Mouse (Mus musculus) MEL (cell line): Measurements from ENCODE around the gene Cacna1h.

ENCODE experiments used
- BHLHE40 ChIP-seq: IDR thresholded peaks from 2 replicates; pipeline ENCODE4 v1.6.1; 2012; ENCODE audit warnings: low read depth, mild to moderate bottlenecking, inconsistent platforms, low read length, improper control_type of control experiment, borderline replicate concordance
- CTCF ChIP-seq, 3 experiments: IDR thresholded peaks in 2 of 3; conservative IDR thresholded peaks in 1 of 3; 2 replicates each; pipeline ENCODE4 v1.5.1; 2011 to 2012; ENCODE audit warnings: low read length in 3 of 3, low read depth in 2 of 3, mild to moderate bottlenecking in 2 of 3, improper control_type of control experiment in 1 of 3, inconsistent platforms in 1 of 3, mixed read lengths in 1 of 3, moderate library complexity in 1 of 3; ENCODE audit not compliant: control insufficient read depth in 1 of 3, insufficient read depth in 1 of 3, poor library complexity in 1 of 3, severe bottlenecking in 1 of 3
- ELF1 ChIP-seq: IDR thresholded peaks from 2 replicates; pipeline ENCODE4 v1.6.1; 2014; ENCODE audit warnings: low read depth, mild to moderate bottlenecking, inconsistent platforms, low read length, improper control_type of control experiment, moderate library complexity
- EP300 ChIP-seq, 2 experiments: IDR thresholded peaks; 2 replicates each; pipeline ENCODE4 v1.6.1; 2011; ENCODE audit warnings: improper control_type of control experiment in 2 of 2, low read length in 2 of 2, low read depth in 1 of 2, mild to moderate bottlenecking in 1 of 2
- GATA1 ChIP-seq: IDR thresholded peaks from 2 replicates; pipeline ENCODE4 v1.6.1; 2011; ENCODE audit warnings: low read depth, low read length, improper control_type of control experiment
- HCFC1 ChIP-seq: IDR thresholded peaks from 2 replicates; pipeline ENCODE4 v1.6.1; 2012; ENCODE audit warnings: low read depth, mild to moderate bottlenecking, inconsistent platforms, low read length, improper control_type of control experiment, moderate library complexity
- MEF2A ChIP-seq: IDR thresholded peaks from 2 replicates; pipeline ENCODE4 v1.6.1; 2014; ENCODE audit warnings: low read depth, mild to moderate bottlenecking, inconsistent platforms, low read length, improper control_type of control experiment; ENCODE audit not compliant: poor library complexity, insufficient replicate concordance, severe bottlenecking; ENCODE audit errors: extremely low read depth
- NELFE ChIP-seq: IDR thresholded peaks from 2 replicates; pipeline ENCODE4 v1.6.1; 2011; ENCODE audit warnings: low read depth, low read length, improper control_type of control experiment
- POLR2A ChIP-seq, 2 experiments: IDR thresholded peaks; 2 replicates each; pipeline ENCODE4 v1.6.1; 2011 to 2012; ENCODE audit warnings: low read length in 2 of 2, mild to moderate bottlenecking in 2 of 2, control low read depth in 1 of 2, improper control_type of control experiment in 1 of 2, low read depth in 1 of 2, moderate library complexity in 1 of 2; ENCODE audit not compliant: control insufficient read depth in 1 of 2, insufficient read depth in 1 of 2, poor library complexity in 1 of 2
- TBP ChIP-seq: IDR thresholded peaks from 2 replicates; pipeline ENCODE4 v1.8.0; 2011; ENCODE audit warnings: low read depth, low read length, improper control_type of control experiment
- UBTF ChIP-seq: IDR thresholded peaks from 2 replicates; pipeline ENCODE4 v1.6.1; 2012; ENCODE audit warnings: low read depth, mild to moderate bottlenecking, inconsistent platforms, low read length, improper control_type of control experiment, moderate library complexity, borderline replicate concordance; ENCODE audit not compliant: insufficient read depth
- USF1 ChIP-seq: IDR thresholded peaks from 2 replicates; pipeline ENCODE4 v1.6.1; 2014; ENCODE audit warnings: low read depth, mild to moderate bottlenecking, inconsistent platforms, low read length, improper control_type of control experiment, moderate library complexity
- ZKSCAN1 ChIP-seq: IDR thresholded peaks from 2 replicates; pipeline ENCODE4 v1.6.1; 2012; ENCODE audit warnings: low read depth, mild to moderate bottlenecking, inconsistent platforms, low read length, improper control_type of control experiment, moderate library complexity

- TF ChIP-seq UBTF = no peak
- TF ChIP-seq CTCF (IDR thresholded peaks at IDR 0.05 in 2 of 3, conservative IDR thresholded peaks at IDR 0.05 in 1 of 3; ENCODE audit: control insufficient read depth in 1 of 3, insufficient read depth in 1 of 3, low read depth in 2 of 3, low read length in 3 of 3, poor library complexity in 1 of 3, severe bottlenecking in 1 of 3) = peak; percentile 73 to 88 (median 87)
- no peak for TF ChIP-seq HCFC1
- TF ChIP-seq MEF2A = no peak
- TF ChIP-seq BHLHE40 = no peak
- TF ChIP-seq EP300 (IDR thresholded peaks at IDR 0.05; ENCODE audit: low read depth in 1 of 2, low read length in 2 of 2) = no peak
- no peak for TF ChIP-seq POLR2A (IDR thresholded peaks at IDR 0.05; ENCODE audit: control insufficient read depth in 1 of 2, insufficient read depth in 1 of 2, low read depth in 1 of 2, low read length in 2 of 2, poor library complexity in 1 of 2)
- no peak for TF ChIP-seq NELFE
- TF ChIP-seq ZKSCAN1 = no peak
- no peak for TF ChIP-seq TBP
- TF ChIP-seq USF1 = no peak
- TF ChIP-seq GATA1 = no peak
- no peak for TF ChIP-seq ELF1
Observed at GRCm38 (mm10) chr17:25475946-25476744, 42.6 kb upstream of the Cacna1h start.
